Mouse (Mus musculus) adrenal gland, adult 2 months (tissue): ENCODE measurements around the gene Skil. TPM values are rescaled to one million over a fixed set of nuclear protein-coding genes. Genes with fewer than 3 reads are reported as not detected.

Experiments used
- DNase-seq: peaks from one replicate; pipeline ENCODE4 v3.0.0; 2021
- polyA plus RNA-seq: library from polyadenylated mRNA; depleted of rRNA; stranded (reverse); fragments of >200 nt; gene quantifications from 2 replicates; pipeline ENCODE4 v1.2.3, GENCODE M21; 2012
- total RNA-seq, 2 experiments: library from RNA; stranded (reverse); gene quantifications; 2 replicates each; pipeline ENCODE4 v1.2.3; 2021

Skil gene
- total and polyA plus RNA-seq, 3 experiments, result 2.0 to 36.9 (median 36.2) TPM

GRCm38 (mm10) chr3:31083507-31084245 is 11.2 kb upstream of the Skil start:
- DNase-seq, result peak; percentile 46

GRCm38 (mm10) chr3:31085000-31085399 is 9.9 kb upstream of the Skil start:
- no peak for DNase-seq

- DNase-seq, result no peak
These were observed 5.8 kb upstream of the Skil start for GRCm38 (mm10) chr3:31088789-31089775.

- DNase-seq, result no peak
These were observed 4.9 kb upstream of the Skil start for GRCm38 (mm10) chr3:31089956-31090355.

GRCm38 (mm10) chr3:31093196-31093595 is 1.7 kb upstream of the Skil start:
- peak; percentile 33 for DNase-seq

- DNase-seq, result peak; percentile 83
These were observed 1.1 kb upstream of the Skil start for GRCm38 (mm10) chr3:31093627-31094351.

GRCm38 (mm10) chr3:31095179-31095490 is 277 bp downstream of the Skil start:
- no peak for DNase-seq

- peak; percentile 85 for DNase-seq
These were observed 765 bp downstream of the Skil start for GRCm38 (mm10) chr3:31095491-31096154.

- DNase-seq, result no peak
These were observed 1.6 kb downstream of the Skil start for GRCm38 (mm10) chr3:31096155-31097101.

- DNase-seq, result no peak
These were observed 2.4 kb downstream of the Skil start for GRCm38 (mm10) chr3:31097102-31097720.

GRCm38 (mm10) chr3:31097976-31098375 is 3.1 kb downstream of the Skil start:
- DNase-seq, result peak; percentile 50

GRCm38 (mm10) chr3:31098556-31098955 is 3.7 kb downstream of the Skil start:
- no peak for DNase-seq

GRCm38 (mm10) chr3:31100026-31100425 is 5.2 kb downstream of the Skil start:
- DNase-seq, result no peak

- DNase-seq, result no peak
These were observed 5.9 kb downstream of the Skil start for GRCm38 (mm10) chr3:31100802-31101201.

GRCm38 (mm10) chr3:31104936-31105335 is 10.1 kb downstream of the Skil start:
- no peak for DNase-seq

- DNase-seq, result no peak
These were observed 11.7 kb downstream of the Skil start for GRCm38 (mm10) chr3:31106597-31106996.

- no peak for DNase-seq
These were observed 12.8 kb downstream of the Skil start for GRCm38 (mm10) chr3:31107674-31108073.

- DNase-seq, result no peak
These were observed 14.2 kb downstream of the Skil start for GRCm38 (mm10) chr3:31109108-31109507.

GRCm38 (mm10) chr3:31123098-31123497 is 28.2 kb downstream of the Skil start:
- no peak for DNase-seq

GRCm38 (mm10) chr3:31126303-31126702 is 31.4 kb downstream of the Skil start:
- no peak for DNase-seq
